Mouse (Mus musculus) cerebellum, postnatal 4 days (tissue): ENCODE data around the gene Abhd16b.
"Not testable (repeated sequence)": the region's sequence is repeated elsewhere in the genome, so short reads cannot be mapped to it uniquely, and the experiment has no call there.

Source experiments
- DNase-seq, 2 experiments: peaks; one replicate each; pipeline ENCODE4 v3.0.0; 2022; ENCODE audit warnings: low spot score in 2 of 2, mixed read lengths in 1 of 2

Gene Abhd16b

GRCm38 (mm10) chr2:181487338-181488277 is 5.4 kb upstream of the Abhd16b start:
- no peak for DNase-seq

GRCm38 (mm10) chr2:181491432-181492205 is 1.4 kb upstream of the Abhd16b start:
- no peak for DNase-seq

- no peak for DNase-seq
Measured at GRCm38 (mm10) chr2:181492206-181492605, 800 bp upstream of the Abhd16b start.

GRCm38 (mm10) chr2:181494266-181494945 is 1.4 kb downstream of the Abhd16b start:
- no peak for DNase-seq

- DNase-seq = not testable (repeated sequence)
Measured at GRCm38 (mm10) chr2:181495845-181496244, 2.8 kb downstream of the Abhd16b start.

- DNase-seq = peak in 1 of 2 experiments; percentile 59
Measured at GRCm38 (mm10) chr2:181496281-181496680, 3.3 kb downstream of the Abhd16b start.

- peak; percentile 73 to 92 for DNase-seq
Measured at GRCm38 (mm10) chr2:181496831-181497547, 4.0 kb downstream of the Abhd16b start, which contains the start of gene Tpd52l2. Tpd52l2 (plus strand) TSS chr2:181497142.

GRCm38 (mm10) chr2:181497548-181497875 is 4.5 kb downstream of the Abhd16b start:
- DNase-seq = no peak

GRCm38 (mm10) chr2:181498644-181499043 is 5.6 kb downstream of the Abhd16b start:
- no peak for DNase-seq

GRCm38 (mm10) chr2:181509191-181509590 is 16.2 kb downstream of the Abhd16b start:
- no peak for DNase-seq

- no peak for DNase-seq
Measured at GRCm38 (mm10) chr2:181511231-181511630, 18.2 kb downstream of the Abhd16b start.

- no peak for DNase-seq
Measured at GRCm38 (mm10) chr2:181519201-181519600, 26.2 kb downstream of the Abhd16b start.

GRCm38 (mm10) chr2:181520118-181520935 is 27.3 kb downstream of the Abhd16b start, which contains the start of gene Dnajc5:
Dnajc5 (plus strand) TSS chr2:181520485.
- DNase-seq = peak; percentile 89 to 94

GRCm38 (mm10) chr2:181520936-181521227 is 27.9 kb downstream of the Abhd16b start:
- DNase-seq = no peak

- no peak for DNase-seq
Measured at GRCm38 (mm10) chr2:181521491-181521890, 28.5 kb downstream of the Abhd16b start.

GRCm38 (mm10) chr2:181522811-181523210 is 29.8 kb downstream of the Abhd16b start:
- DNase-seq = no peak

- DNase-seq = no peak
Measured at GRCm38 (mm10) chr2:181525526-181525925, 32.5 kb downstream of the Abhd16b start.

GRCm38 (mm10) chr2:181529076-181529475 is 36.1 kb downstream of the Abhd16b start:
- DNase-seq = no peak

GRCm38 (mm10) chr2:181532589-181532988 is 39.6 kb downstream of the Abhd16b start:
- no peak for DNase-seq

- DNase-seq = no peak
Measured at GRCm38 (mm10) chr2:181536410-181536809, 43.4 kb downstream of the Abhd16b start.
